Mouse (Mus musculus) gastrocnemius, adult 8-10 months (tissue): Measurements from ENCODE around the gene Cbfb. TPM values are rescaled to one million over a fixed set of nuclear protein-coding genes. Genes with fewer than 3 reads are reported as not detected.

ENCODE experiments used
- total RNA-seq, 4 experiments: library from RNA; stranded (reverse); gene quantifications; 2 replicates each; pipeline ENCODE4 v1.2.4; 2022

Gene Cbfb
- total RNA-seq, 4 experiments from 2014 or later, result 87.8 to 96.8 (median 94.6) TPM

Other genes with a start within 250 kb of the Cbfb start
- gene Ces2e, start 244.4 kb upstream of the Cbfb start, total RNA-seq, result not detected
- not detected for gene Ces2f, start 223.3 kb upstream of the Cbfb start, total RNA-seq
- gene Ces2g, start 209.0 kb upstream of the Cbfb start, total RNA-seq, result under 1 TPM; 0.31 to 0.51 (median 0.36) TPM
- gene Ces2h, start 169.8 kb upstream of the Cbfb start, total RNA-seq, result not detected
- not detected for gene Ces3a, start 122.1 kb upstream of the Cbfb start, total RNA-seq
- gene Ces3b, start 86.9 kb upstream of the Cbfb start, total RNA-seq, result not detected
- gene Ces4a, start 38.9 kb upstream of the Cbfb start, total RNA-seq, result not detected
- 10 to 100 TPM; 24.7 to 38.2 (median 32.9) TPM for gene D230025D16Rik, start 54.5 kb downstream of the Cbfb start, total RNA-seq
- gene B3gnt9, start 84.5 kb downstream of the Cbfb start, total RNA-seq, result 1 to 10 TPM; 1.1 to 1.7 (median 1.4) TPM
- gene Tradd, start 93.9 kb downstream of the Cbfb start, total RNA-seq, result 1 to 10 TPM; 2.3 to 4.2 (median 3.1) TPM
- gene Fbxl8, start 94.0 kb downstream of the Cbfb start, total RNA-seq, result 1 to 10 TPM in 2 of 4 experiments, under 1 TPM in 2; 0.36 to 1.3 (median 0.94) TPM
- 10 to 100 TPM in 2 of 4 experiments, 1 to 10 TPM in 2; 8.8 to 12.6 (median 10.9) TPM for gene Hsf4, start 99.1 kb downstream of the Cbfb start, total RNA-seq
- gene Nol3, start 105.5 kb downstream of the Cbfb start, total RNA-seq, result 10 to 100 TPM; 30.0 to 40.5 (median 34.4) TPM
- gene 4931428F04Rik, start 119.2 kb downstream of the Cbfb start, total RNA-seq, result under 1 TPM; 0.27 to 0.65 (median 0.42) TPM
- 1 to 10 TPM in 2 of 4 experiments, under 1 TPM in 2; 0.94 to 2.5 (median 1.4) TPM for gene Exoc3l, start 125.4 kb downstream of the Cbfb start, total RNA-seq
- 10 to 100 TPM; 28.1 to 37.8 (median 33.7) TPM for gene E2f4, start 127.0 kb downstream of the Cbfb start, total RNA-seq
- gene Elmo3, start 134.9 kb downstream of the Cbfb start, total RNA-seq, result 1 to 10 TPM in 3 of 4 experiments, under 1 TPM in 1; 0.99 to 2.7 (median 1.4) TPM
- gene Lrrc29, start 155.6 kb downstream of the Cbfb start, total RNA-seq, result 1 to 10 TPM in 3 of 4 experiments, under 1 TPM in 1; 0.82 to 1.3 (median 1.0) TPM
- 10 to 100 TPM; 20.9 to 24.2 (median 22.9) TPM for gene Tmem208, start 155.7 kb downstream of the Cbfb start, total RNA-seq
- gene Fhod1, start 177.3 kb downstream of the Cbfb start, total RNA-seq, result 10 to 100 TPM; 21.1 to 28.8 (median 23.9) TPM
- under 1 TPM; 0.38 to 0.65 (median 0.52) TPM for gene Slc9a5, start 178.2 kb downstream of the Cbfb start, total RNA-seq
- gene Plekhg4, start 202.6 kb downstream of the Cbfb start, total RNA-seq, result under 1 TPM in 1 of 4 experiments, not detected in 3; 0.12 TPM
- under 1 TPM in 2 of 4 experiments, not detected in 2; 0.08 to 0.49 TPM for gene Kctd19, start 242.8 kb downstream of the Cbfb start, total RNA-seq
- gene Lrrc36, start 242.9 kb downstream of the Cbfb start, total RNA-seq, result under 1 TPM in 2 of 4 experiments, not detected in 2; 0.70 TPM